Mouse (Mus musculus) gastrocnemius, postnatal 25 days (tissue): ENCODE data around the gene B4galnt1. TPM values are rescaled to one million over a fixed set of nuclear protein-coding genes. Genes with fewer than 3 reads are reported as not detected.
"Not testable (repeated sequence)": the region's sequence is repeated elsewhere in the genome, so short reads cannot be mapped to it uniquely, and the experiment has no call there.

ENCODE experiments used
- DNase-seq: peaks from one replicate; pipeline ENCODE4 v3.0.0; 2022
- long read RNA-seq, 2 experiments: library from polyadenylated mRNA; stranded (forward); transcript quantifications; one replicate each; pipeline ENCODE4 v2.0.0; 2021
- total RNA-seq, 2 experiments: library from RNA; stranded (reverse); gene quantifications; 1 replicate in 1 of 2; 2 replicates in 1 of 2; pipeline ENCODE4 v1.2.3; 2021

B4galnt1 gene
- under 1 TPM; 0.78 to 1.00 TPM for total RNA-seq
- long read RNA-seq, experiment 1 = 0 reads
- long read RNA-seq, experiment 2, partial matches to known transcripts = 0 of 1 reads
- long read RNA-seq, experiment 2, other reads (novel, unspliced or antisense) = 0 of 1 reads

DNA sequence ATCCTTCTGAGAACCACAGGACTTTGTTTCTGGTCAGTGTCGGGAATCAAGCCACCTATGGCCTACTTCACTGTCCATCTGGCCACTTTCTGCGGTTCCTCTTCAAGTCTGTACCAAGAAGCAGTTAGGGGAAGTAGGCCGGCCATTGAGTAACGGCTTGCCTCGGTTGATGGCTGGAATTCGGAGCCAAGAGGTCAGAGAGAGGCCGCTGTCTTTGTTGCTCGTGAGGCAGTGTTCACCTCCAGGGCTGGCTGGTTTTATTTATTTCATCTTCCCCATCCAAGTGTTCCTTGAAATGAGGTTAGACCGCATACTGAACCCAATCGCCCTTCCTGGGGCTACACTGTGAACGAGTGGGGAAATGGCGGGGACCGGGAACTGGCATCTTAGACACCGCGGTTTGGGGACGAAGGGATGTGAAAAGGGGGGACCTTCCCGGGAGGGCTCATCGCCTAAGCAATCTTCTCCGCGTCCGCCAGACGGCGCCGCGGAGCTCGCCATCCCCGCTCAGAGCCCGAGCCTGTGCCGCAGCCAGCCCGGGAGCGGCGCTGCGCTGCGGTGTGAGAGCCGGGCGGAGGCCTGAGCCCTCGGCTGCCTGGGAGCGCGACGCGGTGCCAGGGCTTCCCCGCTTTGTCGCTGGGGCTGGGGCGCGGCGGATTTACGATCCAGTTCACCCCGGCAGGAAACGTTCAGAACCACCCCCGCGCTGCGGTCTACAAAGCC lies at the start of gene B4galnt1:
Gene B4galnt1, plus strand, starts transcription at position 595 of the 723 bp plus-strand sequence.
- peak; percentile 66 for DNase-seq

DNA sequence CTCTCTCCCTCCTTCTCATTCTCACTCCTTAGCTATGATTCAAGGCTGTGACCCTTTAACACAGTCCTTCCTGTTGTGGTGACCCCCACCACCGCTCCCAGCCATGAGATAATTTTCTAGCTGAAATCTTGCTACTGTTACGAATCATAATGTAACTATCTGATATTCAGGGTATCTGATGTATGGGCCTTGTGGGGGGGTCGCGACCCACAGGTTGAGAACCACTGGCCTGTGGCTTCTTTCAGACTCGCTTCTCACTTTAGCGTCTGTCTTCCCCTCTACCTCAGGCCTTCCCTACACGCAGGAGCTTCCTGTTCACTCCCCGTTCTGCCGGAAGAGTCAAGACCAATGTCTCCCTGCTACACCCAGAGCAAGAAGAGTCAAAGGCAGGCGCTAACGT lies 46.6 kb upstream of the B4galnt1 start:
- DNase-seq = no peak

DNA sequence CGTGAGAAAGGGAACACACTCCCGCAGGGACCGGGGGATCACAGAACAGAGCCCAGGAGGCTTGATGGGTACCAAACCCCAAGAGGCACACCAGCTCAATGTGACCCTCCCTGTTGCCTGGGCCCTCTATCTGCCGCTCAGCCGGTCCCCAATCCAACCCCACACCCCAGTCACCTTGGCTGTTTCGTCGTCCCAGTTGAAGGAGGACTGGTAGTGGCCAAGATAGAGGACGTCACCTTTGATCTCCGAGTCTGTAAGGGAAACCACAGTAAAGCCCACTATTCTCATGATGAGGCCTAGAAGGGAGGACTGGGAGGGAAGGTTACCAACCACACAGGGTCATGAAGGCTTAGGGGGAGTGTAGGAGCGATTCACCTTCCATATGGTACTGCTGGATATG lies 45.8 kb upstream of the B4galnt1 start:
- no peak for DNase-seq

DNA sequence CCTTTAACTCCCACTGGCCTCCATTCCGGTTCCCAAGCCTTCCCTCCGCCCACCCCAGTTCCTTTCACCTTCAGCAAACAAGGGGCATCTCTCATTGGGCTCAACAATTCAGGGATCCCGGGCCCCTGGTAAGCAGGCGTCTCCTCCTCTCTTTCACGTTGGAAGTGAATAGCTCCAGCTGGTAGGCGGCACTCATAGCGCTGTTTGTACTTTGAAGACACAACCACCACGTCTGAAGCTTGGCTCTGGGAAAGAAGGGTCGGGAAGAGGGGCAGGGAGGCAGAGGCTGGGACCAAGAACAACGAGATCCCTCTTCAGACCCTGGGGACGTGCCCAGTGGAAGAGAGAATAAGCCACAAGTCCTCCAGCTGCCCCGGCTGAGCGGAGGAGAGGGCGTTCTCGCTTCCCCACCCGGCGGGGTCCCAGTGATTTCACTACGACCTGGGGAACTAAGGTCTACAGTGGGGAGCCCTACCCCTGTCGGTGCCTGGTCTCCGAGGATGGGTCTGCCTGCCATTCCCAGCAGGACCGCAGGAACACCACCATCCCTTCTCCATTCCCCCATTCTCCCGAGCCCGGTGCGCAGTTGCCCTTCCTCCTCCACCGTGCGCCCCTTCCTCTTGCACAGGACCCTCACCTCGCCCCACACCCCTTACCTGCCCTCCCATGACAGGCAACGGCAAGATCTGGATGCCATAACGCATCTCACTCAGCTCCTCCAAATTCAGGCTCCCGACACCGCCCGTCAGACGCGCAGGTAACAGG lies 44.5 kb upstream of the B4galnt1 start:
- DNase-seq = no peak

DNA sequence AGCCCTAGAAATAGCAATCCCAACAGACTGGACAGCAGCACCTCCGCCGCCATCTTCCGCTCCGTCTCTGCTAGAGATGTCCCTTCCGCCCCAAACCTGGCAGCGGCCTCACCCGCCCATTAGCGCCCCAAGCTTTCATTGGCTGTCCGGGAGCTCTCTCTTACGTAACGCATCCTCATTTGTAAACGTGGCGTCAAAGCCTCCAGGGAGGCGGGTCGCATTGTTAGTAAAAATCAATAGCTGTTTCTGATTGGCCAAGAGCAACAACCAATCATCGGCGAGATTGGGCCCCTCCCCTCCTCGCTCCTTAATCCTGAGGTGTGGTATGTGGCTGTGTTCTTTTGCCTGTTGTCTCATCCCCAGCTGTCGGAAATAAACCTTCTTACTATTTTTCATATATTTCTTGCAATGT lies 44.0 kb upstream of the B4galnt1 start, which contains the start of gene Os9:
Gene Os9, minus strand, starts transcription at position 66 of the 412 bp plus-strand sequence.
- DNase-seq = peak; percentile 95

DNA sequence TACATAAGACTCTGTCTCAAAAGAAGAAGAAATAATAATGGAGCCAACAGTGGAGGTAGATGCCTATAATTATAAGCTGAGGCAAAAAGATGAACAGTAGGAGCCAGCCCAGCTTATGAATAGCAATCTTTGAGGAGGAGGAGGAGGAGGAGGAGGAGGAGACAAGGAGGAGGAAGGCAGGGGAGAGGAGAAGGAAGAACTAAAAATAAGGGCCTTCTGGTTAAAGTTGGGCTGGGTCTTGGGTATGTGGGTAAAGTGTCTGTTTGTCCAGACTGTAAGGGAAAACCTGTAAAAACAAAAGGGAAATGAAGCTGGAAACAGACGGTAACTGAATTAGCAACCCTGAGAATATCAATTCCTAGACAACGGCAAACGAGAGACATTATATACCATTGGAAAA lies 43.0 kb upstream of the B4galnt1 start:
- DNase-seq = no peak

DNA sequence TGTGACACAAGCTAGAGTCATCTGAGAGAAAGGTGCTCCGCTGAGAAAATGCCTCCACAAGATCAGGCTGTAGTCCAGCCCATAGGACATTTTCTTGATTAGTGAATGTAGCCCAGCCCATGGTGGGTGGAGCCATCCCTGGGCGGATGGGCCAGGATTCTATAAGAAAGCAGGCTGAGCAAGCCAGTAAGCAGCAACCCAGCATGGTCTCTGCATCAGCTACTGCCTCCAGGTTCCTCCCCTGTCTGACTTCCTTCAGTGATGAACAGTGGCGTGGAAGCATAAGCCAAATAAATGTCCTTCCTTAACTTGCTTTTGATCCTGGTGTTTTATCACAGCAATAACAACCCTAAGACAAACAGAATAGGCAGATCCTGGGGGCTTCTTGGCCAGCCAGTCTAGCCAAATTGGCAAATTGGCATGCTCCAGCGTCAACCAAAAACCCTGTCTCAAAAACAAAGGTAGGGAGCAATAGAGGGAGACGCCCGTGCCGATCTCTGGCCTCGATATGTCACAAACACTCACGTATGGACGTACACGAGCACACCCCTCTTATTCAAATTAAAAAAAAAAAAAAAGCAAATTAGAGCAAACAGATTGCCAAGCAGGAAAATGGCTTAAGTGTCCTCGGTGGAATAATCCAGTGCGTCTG lies 42.1 kb upstream of the B4galnt1 start:
- DNase-seq = no peak

DNA sequence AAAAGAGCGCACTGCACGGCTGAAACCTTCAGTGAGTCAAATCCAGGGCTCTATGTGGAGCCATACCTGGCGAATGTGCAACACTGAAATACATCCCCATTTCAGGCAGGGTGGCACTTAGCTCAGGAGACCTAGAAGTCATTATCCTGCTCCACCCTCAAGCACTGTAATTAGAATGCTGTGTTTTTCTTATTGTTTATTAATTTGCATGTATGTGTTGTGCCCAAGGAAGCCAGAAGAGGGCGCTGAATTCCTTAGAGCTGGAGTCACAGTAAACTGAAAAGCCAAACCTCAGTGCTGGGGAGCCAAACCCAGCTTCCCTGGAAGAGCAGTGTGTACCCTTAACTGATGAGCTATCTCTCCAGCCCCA lies 41.6 kb upstream of the B4galnt1 start:
- DNase-seq = no peak

DNA sequence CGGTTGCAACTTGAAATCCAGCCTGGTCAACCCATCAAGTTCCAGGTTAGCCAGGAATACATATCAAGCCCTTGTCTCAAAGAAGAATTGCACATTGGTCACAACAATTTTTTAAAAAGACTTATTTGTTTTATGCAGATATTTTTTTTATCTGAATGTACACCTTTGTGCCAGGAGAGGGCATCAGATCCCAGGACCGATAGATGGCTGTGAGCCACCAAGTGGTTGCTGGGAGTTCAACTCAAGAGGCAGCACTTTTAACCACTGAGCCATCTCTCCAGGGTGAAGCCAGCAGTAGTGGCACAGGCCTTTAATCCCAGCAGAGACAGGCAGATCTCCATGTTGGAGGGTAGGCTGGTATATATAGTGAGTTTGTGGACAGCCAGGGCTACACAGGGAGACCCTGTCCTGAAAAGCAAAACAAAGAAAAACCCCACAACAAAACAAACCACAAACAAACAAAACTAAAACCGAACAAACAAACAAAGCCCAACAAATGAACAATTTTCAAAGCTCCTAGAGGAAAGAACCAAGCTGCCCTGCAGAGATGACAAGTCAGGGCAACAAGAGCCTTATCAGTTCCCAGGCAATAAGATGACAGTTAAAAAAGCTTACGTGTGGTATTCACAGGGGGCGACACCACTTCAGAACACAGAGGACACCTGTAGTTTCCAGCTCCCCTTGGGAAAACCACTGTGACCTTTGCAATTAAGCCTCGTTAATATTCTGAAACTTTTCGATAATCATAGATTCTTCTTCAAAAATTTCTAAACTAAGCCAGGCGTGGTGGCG lies 39.6 kb upstream of the B4galnt1 start:
- DNase-seq = no peak

DNA sequence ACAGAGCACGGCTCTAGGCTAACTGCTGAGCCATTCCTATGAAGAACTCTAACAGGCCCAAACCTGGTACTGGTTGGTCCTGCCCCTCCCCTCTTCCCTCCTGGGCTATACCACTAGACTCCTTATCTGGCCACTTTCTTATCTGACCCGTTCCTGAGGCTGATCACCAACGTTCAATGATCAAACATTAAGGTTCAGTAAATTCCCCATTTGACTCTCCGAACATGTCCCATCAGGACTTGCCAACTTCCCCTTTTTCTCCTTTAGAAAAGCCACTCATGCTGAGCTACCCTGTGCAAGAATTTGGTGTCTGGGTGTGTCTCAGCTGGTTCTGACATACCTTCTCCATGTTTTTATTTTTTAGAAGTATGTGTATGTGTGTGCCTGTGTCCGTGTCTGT lies 38.4 kb upstream of the B4galnt1 start:
- no peak for DNase-seq

DNA sequence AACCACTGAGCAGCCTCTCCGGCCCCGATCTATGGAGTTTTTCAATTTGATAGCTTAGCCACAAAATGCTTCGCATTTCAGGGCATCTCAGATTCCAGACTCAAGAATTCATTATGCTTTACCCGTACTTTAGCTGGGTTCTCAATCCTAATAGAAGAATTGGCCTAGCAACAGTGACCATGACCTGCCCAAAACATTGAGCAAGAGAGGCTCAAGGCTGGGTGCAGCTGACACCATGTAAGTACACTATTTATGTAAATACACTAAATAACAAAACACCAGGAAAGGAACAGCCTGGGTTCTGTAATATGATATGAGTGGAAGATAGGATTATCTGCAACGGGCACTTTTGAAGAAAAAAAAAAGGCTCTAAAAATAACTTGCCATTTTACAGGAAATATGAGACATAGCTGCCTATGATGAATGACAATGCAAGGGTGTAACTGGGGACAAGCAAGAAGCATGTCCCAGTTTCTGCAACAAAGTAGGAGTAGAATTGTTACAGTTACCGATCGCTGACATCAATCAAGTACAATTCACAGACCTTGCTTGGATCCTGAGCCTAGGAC lies 37.2 kb upstream of the B4galnt1 start:
- no peak for DNase-seq

DNA sequence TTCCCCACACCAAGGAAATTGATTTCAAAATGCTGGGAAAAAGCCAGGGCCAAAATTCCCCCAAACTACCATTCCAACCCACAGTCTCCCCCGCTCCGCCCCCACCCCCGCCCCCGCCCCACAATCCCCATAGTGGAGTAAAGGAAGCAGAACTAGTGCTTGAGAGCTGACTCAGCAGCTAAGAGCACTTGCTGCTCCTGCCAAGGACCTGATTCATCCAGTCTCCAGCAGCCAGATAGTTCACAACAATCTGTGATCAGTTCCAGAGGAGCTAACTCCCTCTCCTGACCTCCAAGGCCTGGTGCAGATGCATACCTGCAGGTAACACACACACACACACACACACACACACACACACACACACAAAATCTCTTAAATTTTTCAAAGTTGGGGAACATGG lies 35.6 kb upstream of the B4galnt1 start:
- no peak for DNase-seq

DNA sequence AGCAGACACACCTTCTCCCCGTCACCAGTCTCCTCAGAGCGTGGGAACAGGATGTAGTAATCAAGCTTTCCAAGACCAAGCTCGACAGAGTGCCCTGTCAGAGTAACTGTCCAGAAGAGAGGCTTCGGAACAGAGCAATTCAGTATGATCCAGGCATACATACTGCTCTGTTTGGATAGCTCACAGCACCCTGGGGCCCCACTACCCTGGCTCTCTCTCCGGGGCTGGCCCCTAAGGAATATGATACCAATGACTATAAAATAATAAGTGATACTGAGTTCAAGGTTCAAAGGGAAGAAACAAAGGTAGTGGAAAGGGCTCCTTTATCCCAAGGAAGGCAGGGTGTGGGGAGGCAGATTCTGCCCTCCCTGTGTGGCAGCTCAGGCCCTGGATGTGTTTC lies 32.6 kb upstream of the B4galnt1 start:
- DNase-seq = no peak

DNA sequence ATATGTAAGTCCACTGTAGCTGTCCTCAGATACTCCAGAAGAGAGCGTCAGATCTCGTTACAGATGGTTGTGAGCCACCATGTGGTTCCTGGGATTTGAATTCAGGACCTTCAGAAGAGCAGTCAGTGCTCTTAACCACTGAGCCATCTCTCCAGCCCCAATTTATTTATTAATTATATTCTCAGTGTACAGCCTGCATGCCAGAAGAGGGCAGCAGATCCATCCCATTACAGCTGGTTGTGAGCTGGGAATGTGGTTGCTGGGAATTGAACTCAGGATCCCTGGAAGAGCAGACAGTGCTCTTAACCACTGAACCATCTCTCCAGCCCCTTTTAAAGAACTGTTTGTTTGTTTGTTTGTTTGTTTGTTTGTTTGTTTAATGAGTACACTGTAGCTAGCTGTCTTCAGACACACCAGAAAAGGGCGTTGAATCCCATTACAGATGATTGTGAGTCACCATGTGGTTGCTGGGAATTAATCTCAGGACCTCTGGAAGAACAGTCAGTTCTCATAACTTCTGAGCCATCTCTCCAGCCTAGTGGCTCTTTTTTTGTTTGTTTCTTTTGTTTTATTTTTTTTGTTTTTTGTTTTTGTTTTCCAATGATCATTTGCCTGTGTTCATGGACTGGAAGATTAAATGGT lies 30.5 kb upstream of the B4galnt1 start:
- DNase-seq = not testable (repeated sequence)

DNA sequence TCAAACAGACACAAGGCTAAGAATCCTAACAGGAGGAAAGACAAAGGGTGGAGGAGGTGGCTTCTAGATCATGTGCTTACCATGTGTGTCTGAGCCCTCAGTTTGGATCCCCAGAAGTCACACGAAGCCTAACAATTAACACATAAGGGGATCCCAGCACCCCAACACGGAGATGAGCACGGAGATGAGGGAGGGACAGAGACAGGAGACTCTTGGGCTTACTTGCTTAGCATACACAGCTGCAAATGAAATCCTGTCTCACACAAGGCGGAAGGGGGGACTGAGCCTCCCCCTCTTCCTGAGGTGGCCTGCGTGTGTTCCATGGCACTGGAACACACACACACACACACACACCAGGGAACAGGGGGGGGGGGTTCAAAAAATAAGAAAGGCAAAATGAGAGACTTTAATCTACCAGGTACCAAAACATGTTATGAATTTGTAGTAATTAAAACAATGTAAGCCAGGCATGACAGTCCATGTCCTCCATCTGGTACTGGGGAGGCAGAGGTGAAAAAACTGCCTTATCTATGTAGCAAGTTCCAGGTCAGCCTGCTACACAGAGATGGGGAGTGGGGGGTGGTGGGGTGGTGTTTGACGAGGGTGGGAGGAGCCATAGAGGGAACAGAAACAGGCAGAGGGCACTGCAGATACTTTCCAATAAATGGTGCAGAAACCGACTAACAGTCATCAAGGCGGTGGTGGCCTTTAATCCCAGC lies 29.7 kb upstream of the B4galnt1 start:
- no peak for DNase-seq

DNA sequence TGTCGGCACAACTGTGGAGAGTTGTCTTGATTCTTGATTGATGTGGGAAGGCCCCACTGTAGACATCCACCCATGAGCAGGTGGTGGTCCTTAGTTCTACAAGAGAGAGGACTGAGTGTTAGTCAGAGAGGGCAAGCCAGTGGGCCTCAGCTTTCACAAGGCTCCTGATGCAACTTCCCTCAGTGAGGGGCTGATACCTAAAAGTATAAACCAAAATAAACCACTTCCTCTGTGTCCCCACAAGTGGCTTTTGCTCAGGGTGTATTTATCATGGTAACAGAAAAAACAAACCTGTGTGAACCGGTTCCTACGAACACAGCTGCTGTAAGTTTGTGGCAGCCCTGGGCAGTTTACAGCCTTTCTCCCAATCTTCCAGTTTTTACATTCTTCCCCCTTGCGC lies 28.5 kb upstream of the B4galnt1 start:
- no peak for DNase-seq

DNA sequence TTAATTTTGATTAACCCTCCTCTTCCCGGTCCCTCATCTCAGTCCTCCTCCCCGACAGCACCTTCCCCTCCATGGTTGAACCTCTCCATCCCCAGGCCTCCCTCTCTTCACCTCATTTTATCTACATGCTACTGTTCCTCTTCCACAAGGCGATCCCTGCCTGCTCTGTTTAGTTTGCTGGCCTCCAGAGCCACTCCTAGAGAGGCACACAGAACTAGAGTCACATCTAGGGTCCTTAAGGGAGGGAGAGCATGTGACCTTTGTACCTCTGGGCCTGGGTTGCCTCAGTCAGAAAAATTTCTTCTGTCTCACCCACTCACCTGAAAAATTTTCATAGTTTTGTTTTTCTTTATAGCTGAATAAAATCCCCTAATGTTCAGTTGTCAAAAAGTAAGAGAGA lies 27.1 kb upstream of the B4galnt1 start:
- no peak for DNase-seq

DNA sequence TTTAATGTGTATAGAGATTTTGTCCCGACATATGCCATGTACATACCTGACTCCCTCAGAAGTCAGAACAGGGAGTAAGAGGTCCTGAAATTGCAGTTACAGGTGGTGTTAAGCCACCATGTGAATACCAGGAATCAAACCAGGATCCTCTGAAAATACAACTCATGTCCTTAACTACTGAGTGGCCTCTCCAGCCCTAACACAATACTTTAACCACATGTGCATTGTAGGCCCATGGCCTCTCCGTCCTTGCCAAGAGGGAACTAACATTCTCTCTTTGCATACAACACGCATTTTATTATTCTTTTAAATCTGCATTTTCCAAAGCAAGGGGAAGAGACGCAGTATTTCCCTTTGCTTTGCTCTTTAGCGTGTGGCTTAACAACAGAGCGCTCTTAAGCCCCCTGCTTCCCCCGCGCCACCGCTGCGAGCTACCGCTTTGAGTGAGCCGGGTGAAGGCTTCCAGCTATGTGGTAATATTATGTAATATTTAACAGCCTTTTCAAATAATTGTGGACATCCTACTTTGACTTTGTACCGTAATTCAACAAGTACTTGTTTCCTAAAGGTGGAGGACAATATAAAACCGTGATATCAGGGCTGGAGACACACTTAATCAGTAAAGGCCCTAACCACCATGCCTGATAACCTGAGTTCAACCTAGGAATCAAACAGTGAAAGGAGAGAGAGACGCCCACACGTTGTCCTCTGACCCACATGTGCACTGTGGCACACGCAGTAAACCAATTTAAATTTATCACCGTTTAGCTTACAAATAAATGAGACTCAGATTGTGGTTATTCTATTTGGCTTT lies 26.5 kb upstream of the B4galnt1 start:
- DNase-seq = no peak

DNA sequence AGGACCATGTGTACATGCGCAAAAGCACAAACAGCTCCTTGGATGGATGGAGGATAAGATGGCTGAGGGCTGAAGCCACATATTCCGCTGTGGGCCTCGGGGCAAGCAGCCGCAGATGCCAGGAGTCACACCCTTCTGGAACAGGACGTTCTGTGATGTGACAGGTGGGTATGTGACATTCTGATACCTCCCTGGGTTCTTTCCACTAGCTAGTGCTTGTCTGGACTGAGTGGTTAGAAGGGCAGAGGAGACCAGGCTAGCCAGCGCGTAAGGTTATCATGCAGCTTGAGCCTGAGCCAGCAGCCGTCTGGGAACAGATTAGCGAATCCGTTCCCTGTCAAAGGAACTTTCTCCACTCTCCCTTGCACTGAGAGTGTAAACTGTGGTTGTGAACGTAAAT lies 24.1 kb upstream of the B4galnt1 start:
- no peak for DNase-seq

DNA sequence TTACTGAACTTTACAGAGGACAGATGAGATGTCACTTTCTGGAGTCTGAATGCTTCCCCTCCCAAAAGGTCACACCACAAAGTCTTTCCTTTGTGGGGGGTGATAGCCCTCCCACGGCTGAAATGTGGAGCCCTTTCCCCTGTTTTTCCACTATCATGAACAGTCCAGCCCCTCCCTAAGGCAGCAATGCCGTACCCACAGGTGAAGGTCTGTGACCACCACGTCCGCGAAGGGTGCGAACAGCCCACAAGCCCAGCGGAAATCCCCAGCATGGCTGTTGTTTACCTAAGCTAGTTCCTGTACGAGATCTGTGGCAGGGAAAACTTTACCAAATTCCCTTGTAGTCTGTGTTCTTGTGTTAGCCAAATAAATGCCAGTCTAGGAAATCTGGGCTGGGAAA lies 23.5 kb upstream of the B4galnt1 start:
- DNase-seq = no peak
